14 mouse cellular contexts compared by ENCODE assay signal in the genomic region with DNA sequence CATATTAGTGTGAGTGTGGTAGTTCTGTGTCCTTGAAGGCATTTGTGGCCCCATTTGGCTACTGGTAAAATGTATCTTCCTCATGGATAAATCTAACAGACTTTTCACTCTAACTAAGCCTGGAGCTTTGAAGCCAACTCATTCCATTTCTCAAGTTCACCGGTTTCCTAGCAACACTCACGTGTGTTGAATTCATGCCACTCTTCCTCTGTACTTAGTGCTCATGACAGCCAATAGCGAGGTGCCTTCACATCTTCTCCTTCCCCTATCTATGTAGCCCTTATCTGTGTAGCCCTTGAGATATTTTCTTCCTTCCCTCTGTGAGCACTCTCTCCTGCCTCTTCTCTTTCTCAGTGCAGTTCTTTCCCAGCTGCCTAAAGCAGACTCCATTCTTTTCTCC.
"Had no signal": no experiment of that assay in that cellular context is flagged by ENCODE, and none has a peak within 500 bp of the region (broad histone marks: within the 10 kb centered on the region; RNA-seq: fewer than 3 reads in every experiment).

No protein-coding gene starts in this region.

- H3K9ac ChIP-seq: limb, embryonic 12.5 days; liver, embryonic 13.5 days; liver, postnatal 0 days; neural tube, embryonic 12.5 days; stomach, embryonic 15.5 days had no signal

- ATAC-seq: liver, postnatal 0 days; lung, postnatal 0 days had no signal

- H3K9me3 ChIP-seq: limb, embryonic 12.5 days; liver, embryonic 13.5 days; neural tube, embryonic 12.5 days; stomach, embryonic 15.5 days had no signal

- H3K27me3 ChIP-seq: limb, embryonic 12.5 days; liver, embryonic 13.5 days; neural tube, embryonic 12.5 days; stomach, embryonic 15.5 days had no signal

- H3K36me3 ChIP-seq: limb, embryonic 12.5 days; liver, embryonic 13.5 days; neural tube, embryonic 12.5 days; stomach, embryonic 15.5 days had no signal

- H3K4me2 ChIP-seq: limb, embryonic 12.5 days; liver, embryonic 13.5 days; neural tube, embryonic 12.5 days; stomach, embryonic 15.5 days had no signal

- H3K4me1 ChIP-seq: limb, embryonic 12.5 days; liver, embryonic 13.5 days; neural tube, embryonic 12.5 days; stomach, embryonic 15.5 days had no signal

- H3K27ac ChIP-seq: layer of hippocampus, adult 2 months; limb, embryonic 12.5 days; liver, embryonic 13.5 days; neural tube, embryonic 12.5 days; stomach, embryonic 15.5 days had no signal

- DNase-seq: kidney, postnatal 10 days; kidney, postnatal 4 days; liver; liver, embryonic 13.5 days; liver, postnatal 0 days; lung, postnatal 36 days; right cerebral cortex, postnatal 14 days; thymus, adult 2 months; thymus, postnatal 25 days had no signal

- H3K4me3 ChIP-seq: layer of hippocampus, adult 2 months; limb, embryonic 12.5 days; liver, embryonic 13.5 days; neural tube, embryonic 12.5 days; stomach, embryonic 15.5 days had no signal
